Mouse (Mus musculus) left cerebral cortex, postnatal 4 days (tissue): ENCODE measurements around the gene Gm49711. TPM values are rescaled to one million over a fixed set of nuclear protein-coding genes. Genes with fewer than 3 reads are reported as not detected.
"Not testable (repeated sequence)": the region's sequence is repeated elsewhere in the genome, so short reads cannot be mapped to it uniquely, and the experiment has no call there.

Experiments used
- DNase-seq: peaks from one replicate; pipeline ENCODE4 v3.0.0-alpha.2; 2022
- intact Hi-C: fragments of 180-260 bp; cut with DNase I; formaldehyde crosslinking; loops from one replicate; pipeline ENCODE4 v1.15.1; 2025
- total RNA-seq, 2 experiments: library from RNA; stranded (reverse); gene quantifications; 2 replicates each; pipeline ENCODE4 v1.2.3; 2021

Gm49711 gene
- total RNA-seq, 2 experiments from 2014 or later = 0.36 to 0.52 TPM

GRCm38 (mm10) chr16:92162289-92162688, 104.2 kb downstream of the Gm49711 start:
- intact Hi-C loops = no loop called here

GRCm38 (mm10) chr16:92163545-92163944, 105.4 kb downstream of the Gm49711 start:
- no peak for DNase-seq

More at GRCm38 (mm10) chr16:92162289-92162688, 104.2 kb downstream of the Gm49711 start:
- DNase-seq = no peak

GRCm38 (mm10) chr16:92176052-92176451, 117.9 kb downstream of the Gm49711 start:
- intact Hi-C loops = no loop called here
- no peak for DNase-seq

More at GRCm38 (mm10) chr16:92163545-92163944, 105.4 kb downstream of the Gm49711 start:
- intact Hi-C loops = no loop called here

GRCm38 (mm10) chr16:92177718-92178117, 119.6 kb downstream of the Gm49711 start:
- intact Hi-C loops = no loop called here
- DNase-seq = no peak

GRCm38 (mm10) chr16:92179306-92179705, 121.2 kb downstream of the Gm49711 start:
- intact Hi-C loops = no loop called here

GRCm38 (mm10) chr16:92183477-92183876, 125.4 kb downstream of the Gm49711 start:
- intact Hi-C loops = no loop called here
- no peak for DNase-seq

More at GRCm38 (mm10) chr16:92179306-92179705, 121.2 kb downstream of the Gm49711 start:
- DNase-seq = no peak

- no peak for DNase-seq
- intact Hi-C loops = no loop called here
Observed at GRCm38 (mm10) chr16:92190603-92191002, 132.5 kb downstream of the Gm49711 start.

GRCm38 (mm10) chr16:92195094-92195493, 137.0 kb downstream of the Gm49711 start:
- intact Hi-C loops = no loop called here
- no peak for DNase-seq

GRCm38 (mm10) chr16:92196741-92197331, 138.7 kb downstream of the Gm49711 start:
- peak; percentile 60 for DNase-seq
- intact Hi-C loops = no loop called here

GRCm38 (mm10) chr16:92200615-92201014, 142.5 kb downstream of the Gm49711 start:
- peak; percentile 67 for DNase-seq
- intact Hi-C loops = no loop called here

GRCm38 (mm10) chr16:92203599-92203998, 145.5 kb downstream of the Gm49711 start:
- intact Hi-C loops = no loop called here
- no peak for DNase-seq

GRCm38 (mm10) chr16:92209291-92209781, 151.2 kb downstream of the Gm49711 start:
- no peak for DNase-seq
- intact Hi-C loops = no loop called here

GRCm38 (mm10) chr16:92210316-92210715, 152.2 kb downstream of the Gm49711 start:
- intact Hi-C loops, DNase-seq: not testable (repeated sequence)

- DNase-seq, intact Hi-C loops: not testable (repeated sequence)
Observed at GRCm38 (mm10) chr16:92213911-92214310, 155.8 kb downstream of the Gm49711 start.

GRCm38 (mm10) chr16:92215599-92216390, 157.7 kb downstream of the Gm49711 start:
- intact Hi-C loops = no loop called here
- no peak for DNase-seq

- intact Hi-C loops = no loop called here
- DNase-seq = no peak
Observed at GRCm38 (mm10) chr16:92220754-92221153, 162.6 kb downstream of the Gm49711 start.

GRCm38 (mm10) chr16:92228332-92228919, 170.3 kb downstream of the Gm49711 start:
- intact Hi-C loops = no loop called here
- DNase-seq = peak; percentile 15

- DNase-seq = no peak
- intact Hi-C loops = no loop called here
Observed at GRCm38 (mm10) chr16:92230476-92230931, 172.4 kb downstream of the Gm49711 start.

GRCm38 (mm10) chr16:92234530-92234929, 176.4 kb downstream of the Gm49711 start:
- intact Hi-C loops = no loop called here
- DNase-seq = no peak

GRCm38 (mm10) chr16:92235222-92235621, 177.1 kb downstream of the Gm49711 start:
- DNase-seq = no peak
- intact Hi-C loops = no loop called here
